Mouse (Mus musculus) liver, embryonic 13.5 days (tissue): ENCODE data around the gene Cln3. TPM values are rescaled to one million over a fixed set of nuclear protein-coding genes. Genes with fewer than 3 reads are reported as not detected.

Source experiments
- microRNA-seq: library from miRNA; unstranded; fragments of <30 nt; microRNA quantifications from one replicate; pipeline ENCODE4, GENCODE M21; 2016
- polyA plus RNA-seq: library from polyadenylated mRNA; unstranded; fragments of >200 nt; fragmentation: Nextera tagmentation; extraction: Ambion mirVana; gene quantifications from 2 replicates; pipeline ENCODE4 v1.2.1, GENCODE M21; 2015

The Cln3 gene
- polyA plus RNA-seq, 1 experiment from 2014 or later, result 11.5 TPM

Small RNAs within 50 kb of the gene (microRNA-seq; reads per million reads assigned to microRNA genes)
- gene Mir7059, result not detected

Other genes with a start within 250 kb of the Cln3 start
- gene Lat, start 216.2 kb downstream of the Cln3 start, polyA plus RNA-seq, result 10.9 and 12.4 TPM in 2 replicates
- gene Spns1, start 208.4 kb downstream of the Cln3 start, polyA plus RNA-seq, result 19.7 and 21.6 TPM in 2 replicates
- 2.6 and 3.0 TPM in 2 replicates for gene Nfatc2ip, start 189.1 kb downstream of the Cln3 start, polyA plus RNA-seq
- gene Cd19, start 170.9 kb downstream of the Cln3 start, polyA plus RNA-seq, result 0.14 and 0.23 TPM in 2 replicates
- gene Rabep2, start 157.1 kb downstream of the Cln3 start, polyA plus RNA-seq, result 5.8 and 6.1 TPM in 2 replicates
- 1.1 and 2.4 TPM in 2 replicates for gene Atp2a1, start 122.7 kb downstream of the Cln3 start, polyA plus RNA-seq
- gene Sh2b1, start 110.4 kb downstream of the Cln3 start, polyA plus RNA-seq, result 11.2 and 12.9 TPM in 2 replicates
- 111 and 115 TPM in 2 replicates for gene Tufm, start 98.5 kb downstream of the Cln3 start, polyA plus RNA-seq
- gene Atxn2l, start 82.4 kb downstream of the Cln3 start, polyA plus RNA-seq, result 23.8 and 31.4 TPM in 2 replicates
- gene Eif3c, start 19.4 kb downstream of the Cln3 start, polyA plus RNA-seq, result 138 and 141 TPM in 2 replicates
- 0.61 and 0.71 TPM in 2 replicates for gene Apobr, start 875 bp downstream of the Cln3 start, polyA plus RNA-seq
- gene Il27, start 9.1 kb upstream of the Cln3 start, polyA plus RNA-seq, result not detected in 2 replicates
- 1.7 and 2.0 TPM in 2 replicates for gene Nupr1, start 45.0 kb upstream of the Cln3 start, polyA plus RNA-seq
- gene Sgf29, start 63.5 kb upstream of the Cln3 start, polyA plus RNA-seq, result 34.7 and 36.8 TPM in 2 replicates
- 1.8 and 2.0 TPM in 2 replicates for gene Sult1a1, start 90.6 kb upstream of the Cln3 start, polyA plus RNA-seq
- gene Bola2, start 109.6 kb upstream of the Cln3 start, polyA plus RNA-seq, result 113 and 128 TPM in 2 replicates
- 3.6 and 4.2 TPM in 2 replicates for gene Slx1b, start 110.0 kb upstream of the Cln3 start, polyA plus RNA-seq
- 73.1 and 78.7 TPM in 2 replicates for gene Coro1a, start 122.0 kb upstream of the Cln3 start, polyA plus RNA-seq
- gene Mapk3, start 173.8 kb upstream of the Cln3 start, polyA plus RNA-seq, result 19.0 and 19.3 TPM in 2 replicates
- 0.37 and 0.64 TPM in 2 replicates for gene Gdpd3, start 180.5 kb upstream of the Cln3 start, polyA plus RNA-seq
- gene Ypel3, start 191.1 kb upstream of the Cln3 start, polyA plus RNA-seq, result 68.4 and 77.3 TPM in 2 replicates
- 0.35 and 0.45 TPM in 2 replicates for gene Tbx6, start 195.7 kb upstream of the Cln3 start, polyA plus RNA-seq
- 133 and 141 TPM in 2 replicates for gene Ppp4c, start 206.7 kb upstream of the Cln3 start, polyA plus RNA-seq
- gene Fam57b, start 211.9 kb upstream of the Cln3 start, polyA plus RNA-seq, result 0.10 and 0.13 TPM in 2 replicates
- gene 4930451I11Rik, start 245.8 kb upstream of the Cln3 start, polyA plus RNA-seq, result not detected in 2 replicates